Mouse (Mus musculus): ENCODE measurements at regions not wholly inside any gene's neighbourhood (a gene's known extent, or its start where the extent isn't known, plus 50 kb on each side); places are given as distances from the start of the nearest gene placed in this dataset.
"Not testable (repeated sequence)": the region's sequence is repeated elsewhere in the genome, so short reads cannot be mapped to it uniquely, and the experiment has no call there.

DNA sequence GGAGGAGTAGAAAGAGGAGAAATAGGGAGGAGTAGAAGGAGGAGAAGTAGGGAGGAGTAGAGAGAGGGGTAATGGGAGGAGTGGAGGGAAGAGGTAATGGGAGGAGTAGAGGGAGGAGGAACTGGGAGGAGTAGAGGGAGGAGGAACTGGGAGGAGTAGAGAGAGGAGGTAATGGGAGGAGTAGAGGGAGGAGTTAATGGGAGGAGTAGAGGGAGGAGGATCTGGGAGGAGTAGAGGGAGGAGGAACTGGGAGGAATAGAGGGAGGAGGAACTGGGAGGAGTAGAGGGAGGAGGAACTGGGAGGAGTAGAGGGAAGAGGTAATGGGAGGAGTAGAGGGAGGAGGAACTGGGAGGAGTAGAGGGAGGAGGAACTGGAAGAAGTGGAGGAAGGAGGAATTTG, 200.0 kb upstream of the Sesn3 start:
- not testable (repeated sequence) for TF ChIP-seq CTCF (IDR thresholded peaks at IDR 0.05; ENCODE audit: borderline replicate concordance, control insufficient read depth, extremely low read depth, insufficient read depth, low read length, poor library complexity); POLR2A (IDR thresholded peaks at IDR 0.05; ENCODE audit: control insufficient read depth, extremely low read depth, insufficient read depth, low read length, poor library complexity)

All from thymus, adult 2 months (tissue).